Mouse (Mus musculus): ENCODE measurements at regions not wholly inside any gene's neighbourhood (a gene's known extent, or its start where the extent isn't known, plus 50 kb on each side); places are given as distances from the start of the nearest gene placed in this dataset.
A peak's percentile ranks its signal among the peaks of the same experiment; 100 is the strongest.

DNA sequence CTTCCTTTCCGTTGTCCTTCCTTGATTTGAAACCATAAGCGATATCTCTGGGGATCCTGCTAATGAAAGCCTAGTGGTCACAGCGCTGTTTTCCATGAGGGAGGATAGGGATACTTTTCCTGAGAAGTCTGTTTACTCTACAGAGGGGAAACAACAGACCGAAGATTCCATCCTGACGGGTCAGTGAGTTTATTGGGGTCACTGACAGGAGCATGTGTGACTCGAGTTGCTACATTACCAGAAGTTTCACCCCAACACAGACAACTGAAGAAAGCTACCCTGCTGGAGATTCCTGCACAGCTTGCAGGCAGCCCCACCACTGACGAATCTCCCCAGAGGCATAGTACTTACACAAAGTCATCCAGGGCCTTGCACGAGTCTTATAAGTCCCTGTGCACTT lies 291.0 kb downstream of the Irs2 start:
- Histone ChIP-seq H3K27ac (ENCODE audit: insufficient read depth, low read depth, low read length) (no peak overlapping the region), H3K27me3 (replicated peaks; ENCODE audit: control insufficient read depth, insufficient read depth, low read length) (no peaks in the 10 kb centered on the region), H3K36me3 (ENCODE audit: control insufficient read depth, insufficient read depth, low read length) (no peaks in the 10 kb centered on the region), H3K4me1 (ENCODE audit: control insufficient read depth, insufficient read depth, low read length) (0 out of 2 replicates have a peak, but pooled peaks cover 4% of the 10 kb centered on the region), H3K4me3 (ENCODE audit: insufficient read depth, low read depth, low read length) (no peak overlapping the region)
- peak; percentile 10 for DNase-seq
- 38% methylated on average over 8 of the region's 8 CpGs for WGBS
- TF ChIP-seq POLR2A (IDR thresholded peaks at IDR 0.05; ENCODE audit: low read depth, low read length) (no peak), CTCF (conservative IDR thresholded peaks at IDR 0.05; ENCODE audit: insufficient read depth, insufficient read length, low read depth, low read length) (no peak)

DNA sequence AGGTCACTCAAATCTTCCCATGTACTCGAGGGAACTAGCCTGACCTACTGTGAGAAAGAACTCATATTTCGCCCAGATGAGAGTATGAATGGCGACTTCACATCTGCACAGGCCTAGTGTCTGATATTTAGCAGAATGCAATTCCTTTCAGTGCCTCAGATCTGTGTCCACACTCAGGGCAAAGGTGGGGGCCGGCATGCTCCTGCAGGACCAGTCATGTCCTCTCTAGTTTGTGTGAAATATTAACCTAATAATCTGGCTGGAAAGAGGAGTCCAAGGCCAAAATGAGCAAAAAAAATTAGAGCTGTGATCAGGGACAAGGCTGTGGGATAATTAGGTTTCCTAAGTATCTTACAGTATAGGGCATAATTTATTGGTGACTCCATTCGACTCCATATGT lies 292.1 kb downstream of the Irs2 start:
- WGBS, result 67% methylated on average over 5 of the region's 5 CpGs
- Histone ChIP-seq H3K4me1 (ENCODE audit: control insufficient read depth, insufficient read depth, low read length) (0 out of 2 replicates have a peak, but pooled peaks cover 4% of the 10 kb centered on the region), H3K27ac (ENCODE audit: insufficient read depth, low read depth, low read length) (no peak overlapping the region), H3K27me3 (replicated peaks; ENCODE audit: control insufficient read depth, insufficient read depth, low read length) (no peaks in the 10 kb centered on the region), H3K36me3 (ENCODE audit: control insufficient read depth, insufficient read depth, low read length) (no peaks in the 10 kb centered on the region), H3K4me3 (ENCODE audit: insufficient read depth, low read depth, low read length) (no peak overlapping the region)
- TF ChIP-seq POLR2A (IDR thresholded peaks at IDR 0.05; ENCODE audit: low read depth, low read length) (no peak), CTCF (conservative IDR thresholded peaks at IDR 0.05; ENCODE audit: insufficient read depth, insufficient read length, low read depth, low read length) (no peak)
- peak; percentile 78 for DNase-seq

DNA sequence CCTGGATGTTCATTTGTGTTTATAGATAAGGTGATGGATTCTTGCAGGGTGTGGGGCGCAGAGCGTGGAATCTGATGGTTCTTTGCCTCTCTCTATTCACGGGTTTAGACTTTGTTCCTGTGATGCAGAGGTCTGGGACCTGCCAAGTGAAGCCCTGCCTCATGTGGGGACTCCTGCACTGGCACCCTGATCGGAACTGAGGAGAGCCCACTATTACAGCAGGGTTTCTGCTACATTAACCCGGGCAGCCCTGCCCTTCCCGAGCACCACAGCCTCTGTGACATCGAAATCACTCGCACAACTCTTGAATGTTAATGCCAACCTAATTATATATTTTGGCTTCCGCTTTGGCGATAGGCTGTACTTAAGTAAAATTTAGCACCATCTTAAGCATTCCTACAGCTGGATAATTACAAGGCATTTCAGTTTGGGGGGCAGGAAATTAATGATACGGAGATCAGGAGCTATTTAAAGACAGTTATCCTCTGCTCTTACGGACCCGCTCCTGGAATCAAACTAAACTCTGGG lies 294.7 kb downstream of the Irs2 start:
- no peaks in the 10 kb centered on the region for H3K27me3 ChIP-seq (replicated peaks; ENCODE audit: control insufficient read depth, insufficient read depth, low read length)
- no peak overlapping the region for H3K4me3 ChIP-seq (ENCODE audit: insufficient read depth, low read depth, low read length)
- 55% methylated on average over 13 of the region's 13 CpGs for WGBS
- DNase-seq, result no peak
- H3K36me3 ChIP-seq (ENCODE audit: control insufficient read depth, insufficient read depth, low read length), result no peaks in the 10 kb centered on the region
- TF ChIP-seq CTCF (conservative IDR thresholded peaks at IDR 0.05; ENCODE audit: insufficient read depth, insufficient read length, low read depth, low read length), result no peak
- TF ChIP-seq POLR2A (IDR thresholded peaks at IDR 0.05; ENCODE audit: low read depth, low read length), result no peak
- H3K27ac ChIP-seq (ENCODE audit: insufficient read depth, low read depth, low read length), result no peak overlapping the region
- 0 out of 2 replicates have a peak, but pooled peaks cover 4% of the 10 kb centered on the region for H3K4me1 ChIP-seq (ENCODE audit: control insufficient read depth, insufficient read depth, low read length)

DNA sequence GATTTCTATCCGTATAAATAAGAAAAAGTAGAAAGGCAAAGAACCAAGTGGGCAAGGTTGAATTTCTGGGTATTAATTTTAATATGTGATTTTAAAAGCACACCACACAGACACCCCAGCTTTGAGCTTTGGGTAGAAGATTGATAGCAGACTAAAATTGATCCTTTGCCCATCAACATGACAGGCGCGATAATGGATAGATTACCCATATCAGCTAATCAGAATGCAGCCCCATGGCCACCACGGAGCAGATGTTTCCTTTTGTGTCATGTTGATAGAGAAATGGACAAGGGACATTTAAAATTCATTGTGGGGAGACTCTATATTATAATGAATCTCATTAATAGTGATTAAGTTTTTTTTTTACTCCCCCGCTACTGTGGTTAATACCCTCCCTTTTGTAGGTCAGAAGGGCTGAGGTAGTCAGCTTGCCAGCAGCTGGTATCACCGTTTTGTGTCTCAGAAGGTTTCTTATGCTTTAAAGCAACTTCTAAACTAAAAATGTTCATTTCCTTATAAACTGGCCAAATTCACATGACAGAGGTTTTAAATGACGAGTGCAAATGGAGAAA lies 296.1 kb downstream of the Irs2 start:
- WGBS, result 77% methylated on average over 7 of the region's 7 CpGs
- no peak overlapping the region for H3K27ac ChIP-seq (ENCODE audit: insufficient read depth, low read depth, low read length)
- 0 out of 2 replicates have a peak, but pooled peaks cover 4% of the 10 kb centered on the region for H3K4me1 ChIP-seq (ENCODE audit: control insufficient read depth, insufficient read depth, low read length)
- no peaks in the 10 kb centered on the region for H3K36me3 ChIP-seq (ENCODE audit: control insufficient read depth, insufficient read depth, low read length)
- no peaks in the 10 kb centered on the region for H3K27me3 ChIP-seq (replicated peaks; ENCODE audit: control insufficient read depth, insufficient read depth, low read length)
- DNase-seq, result no peak
- TF ChIP-seq POLR2A (IDR thresholded peaks at IDR 0.05; ENCODE audit: low read depth, low read length), result no peak
- no peak for TF ChIP-seq CTCF (conservative IDR thresholded peaks at IDR 0.05; ENCODE audit: insufficient read depth, insufficient read length, low read depth, low read length)
- H3K4me3 ChIP-seq (ENCODE audit: insufficient read depth, low read depth, low read length), result no peak overlapping the region

DNA sequence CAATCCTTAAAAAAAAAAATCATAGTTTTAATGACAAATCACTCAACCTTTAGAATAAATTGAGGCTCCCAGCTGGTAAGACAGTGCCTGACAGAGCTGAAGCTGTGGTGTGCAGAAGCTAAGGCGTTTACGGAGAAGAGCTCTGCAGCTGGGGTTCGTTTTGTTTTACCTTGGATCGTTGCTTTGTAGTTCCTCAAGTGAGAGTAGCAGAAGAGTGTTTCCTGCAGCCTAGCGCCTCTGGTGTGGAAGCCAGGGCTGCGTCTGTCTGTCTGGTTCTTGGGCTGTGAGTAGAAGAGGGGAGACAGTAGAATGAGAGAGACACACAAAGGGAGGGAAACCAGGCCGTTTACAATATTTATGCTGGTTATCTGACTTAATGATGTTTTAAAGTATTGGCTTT lies 296.8 kb downstream of the Irs2 start:
- Histone ChIP-seq H3K4me3 (ENCODE audit: insufficient read depth, low read depth, low read length) (no peak overlapping the region), H3K27me3 (replicated peaks; ENCODE audit: control insufficient read depth, insufficient read depth, low read length) (no peaks in the 10 kb centered on the region), H3K27ac (ENCODE audit: insufficient read depth, low read depth, low read length) (no peak overlapping the region), H3K36me3 (ENCODE audit: control insufficient read depth, insufficient read depth, low read length) (no peaks in the 10 kb centered on the region), H3K4me1 (ENCODE audit: control insufficient read depth, insufficient read depth, low read length) (0 out of 2 replicates have a peak, but pooled peaks cover under 1% of the 10 kb centered on the region)
- no peak for DNase-seq
- no peak for TF ChIP-seq CTCF (conservative IDR thresholded peaks at IDR 0.05; ENCODE audit: insufficient read depth, insufficient read length, low read depth, low read length)
- TF ChIP-seq POLR2A (IDR thresholded peaks at IDR 0.05; ENCODE audit: low read depth, low read length), result no peak
- 70% methylated on average over 7 of the region's 7 CpGs for WGBS

DNA sequence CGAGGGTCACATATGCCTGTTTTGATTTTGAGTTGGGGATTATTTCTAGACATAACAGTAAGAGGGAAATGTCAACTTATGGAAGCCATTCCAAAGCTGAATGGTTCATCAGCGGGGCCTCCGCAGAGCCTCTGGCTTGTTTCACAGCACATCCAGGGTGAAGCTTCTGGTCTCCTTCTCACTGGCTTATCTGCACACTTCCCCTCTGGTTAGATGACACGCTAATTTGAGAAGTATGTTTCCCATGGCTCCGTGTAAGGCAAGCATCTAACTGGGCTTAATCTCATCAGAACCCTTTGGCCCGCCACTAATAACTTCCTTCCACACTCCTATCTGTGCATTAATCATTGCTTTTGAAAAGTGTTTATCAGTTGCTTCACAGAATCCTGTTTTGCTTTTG lies 299.7 kb downstream of the Irs2 start:
- Histone ChIP-seq H3K36me3 (ENCODE audit: control insufficient read depth, insufficient read depth, low read length) (no peaks in the 10 kb centered on the region), H3K27me3 (replicated peaks; ENCODE audit: control insufficient read depth, insufficient read depth, low read length) (no peaks in the 10 kb centered on the region), H3K27ac (ENCODE audit: insufficient read depth, low read depth, low read length) (no peak overlapping the region), H3K4me3 (ENCODE audit: insufficient read depth, low read depth, low read length) (no peak overlapping the region), H3K4me1 (ENCODE audit: control insufficient read depth, insufficient read depth, low read length) (no peaks in the 10 kb centered on the region)
- TF ChIP-seq CTCF (conservative IDR thresholded peaks at IDR 0.05; ENCODE audit: insufficient read depth, insufficient read length, low read depth, low read length), result no peak
- 83% methylated on average over 6 of the region's 6 CpGs for WGBS
- DNase-seq, result no peak

DNA sequence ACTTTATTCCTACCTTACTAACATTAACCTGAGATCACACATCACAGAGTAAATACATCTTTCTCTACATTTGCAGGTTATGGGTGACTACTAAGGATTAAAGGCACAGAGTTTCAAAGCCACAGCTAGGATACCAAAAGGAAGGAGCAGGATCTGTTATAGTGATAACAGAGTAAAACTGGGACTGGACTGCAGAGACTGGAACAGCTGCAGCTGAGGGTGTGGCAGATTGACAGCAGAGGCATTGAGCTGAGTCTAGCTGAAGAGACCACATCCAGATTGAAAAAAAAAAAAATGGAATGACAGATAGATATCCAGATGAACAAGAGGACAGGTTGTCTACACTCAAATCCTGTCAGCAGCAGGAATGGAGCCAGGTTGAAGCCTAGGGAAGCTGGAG lies 301.1 kb downstream of the Irs2 start:
- Histone ChIP-seq H3K36me3 (ENCODE audit: control insufficient read depth, insufficient read depth, low read length) (no peaks in the 10 kb centered on the region), H3K27me3 (replicated peaks; ENCODE audit: control insufficient read depth, insufficient read depth, low read length) (no peaks in the 10 kb centered on the region), H3K4me3 (ENCODE audit: insufficient read depth, low read depth, low read length) (no peak overlapping the region), H3K4me1 (ENCODE audit: control insufficient read depth, insufficient read depth, low read length) (no peaks in the 10 kb centered on the region), H3K27ac (ENCODE audit: insufficient read depth, low read depth, low read length) (no peak overlapping the region)
- no peak for TF ChIP-seq CTCF (conservative IDR thresholded peaks at IDR 0.05; ENCODE audit: insufficient read depth, insufficient read length, low read depth, low read length)
- TF ChIP-seq POLR2A (IDR thresholded peaks at IDR 0.05; ENCODE audit: low read depth, low read length), result no peak
- no peak for DNase-seq
